Mouse (Mus musculus): ENCODE data around the gene Ppm1h.

Ppm1h gene

DNA sequence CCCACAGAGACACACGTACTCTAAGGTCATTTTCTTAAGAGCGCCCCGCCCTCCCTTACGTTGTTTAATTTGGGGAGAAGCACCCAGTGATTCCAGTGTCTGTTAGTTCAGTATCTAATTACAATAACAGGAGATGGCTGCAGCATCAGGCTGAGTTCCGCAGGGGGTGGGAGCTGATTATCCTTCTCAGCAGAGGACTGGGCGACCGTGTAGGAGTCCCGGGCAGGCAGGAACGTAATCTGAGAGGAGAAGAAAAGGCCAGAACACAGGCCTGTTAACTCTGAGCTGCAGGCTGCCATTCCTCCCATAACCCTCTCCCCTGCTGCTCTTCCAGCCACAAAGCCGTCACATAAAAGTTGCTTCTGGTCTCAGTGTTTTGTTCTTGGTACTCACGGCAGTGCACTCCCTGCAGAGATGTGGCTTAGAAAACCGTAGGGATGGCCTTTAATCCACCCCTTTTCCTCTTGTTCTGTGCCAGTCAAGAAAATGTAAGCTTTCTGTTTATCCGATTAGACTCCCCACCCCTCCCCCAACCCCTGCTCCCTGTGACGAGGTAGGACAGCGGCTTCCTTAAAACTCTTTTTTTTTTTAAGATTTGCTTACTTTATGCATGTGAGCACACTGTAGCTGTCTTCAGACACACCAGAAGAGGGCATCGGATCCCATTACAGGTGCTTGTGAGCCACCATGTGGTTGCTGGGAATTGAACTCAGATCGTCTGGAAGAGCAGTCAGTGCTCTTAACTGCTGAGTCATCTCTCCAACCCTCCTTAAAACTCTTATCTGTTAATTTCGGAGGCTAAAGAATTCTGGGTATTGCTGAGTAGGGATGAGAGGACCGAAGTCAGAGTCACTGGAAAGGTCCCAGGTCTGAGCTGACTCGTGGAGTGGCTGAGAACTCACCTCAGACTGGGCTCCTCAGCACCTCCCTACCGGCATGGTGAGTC is 113.7 kb downstream of the Ppm1h start:
- in situ Hi-C loops (cut with MboI; ENCODE audit: low pct_unique_long_range_greater_than_20kb in 1 of 2, low sequenced_read_pairs in 2 of 2, unreplicated experiment in 1 of 2) = loop anchor here (10.0 to 25.0 kb wide), 2 partner anchors 230 to 237 kb away; no protein-coding TSS in a partner anchor

DNA sequence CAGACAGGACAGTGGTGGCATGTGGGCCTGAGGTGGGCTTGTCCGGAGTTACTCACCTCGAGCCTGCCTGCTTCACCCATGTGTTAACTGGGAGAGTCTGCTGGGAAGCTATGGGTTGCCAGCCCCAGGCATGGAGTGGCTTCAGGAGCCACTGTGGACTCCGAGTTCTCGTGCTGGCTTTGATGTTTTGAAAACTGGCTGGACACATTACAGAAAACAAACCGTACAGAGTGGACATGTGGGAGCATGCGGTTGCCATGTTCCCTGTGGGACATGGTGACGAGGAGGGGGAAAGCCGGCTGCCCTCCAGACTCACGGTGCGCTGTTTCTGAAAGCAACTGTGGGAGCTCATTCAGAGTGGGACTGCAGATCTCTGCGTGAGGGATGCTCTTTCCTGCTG is 114.6 kb downstream of the Ppm1h start:
- in situ Hi-C loops (cut with MboI; ENCODE audit: low pct_unique_long_range_greater_than_20kb in 1 of 2, low sequenced_read_pairs in 2 of 2, unreplicated experiment in 1 of 2) = loop anchor here (10.0 to 25.0 kb wide), 2 partner anchors 231 to 238 kb away; no protein-coding TSS in a partner anchor

DNA sequence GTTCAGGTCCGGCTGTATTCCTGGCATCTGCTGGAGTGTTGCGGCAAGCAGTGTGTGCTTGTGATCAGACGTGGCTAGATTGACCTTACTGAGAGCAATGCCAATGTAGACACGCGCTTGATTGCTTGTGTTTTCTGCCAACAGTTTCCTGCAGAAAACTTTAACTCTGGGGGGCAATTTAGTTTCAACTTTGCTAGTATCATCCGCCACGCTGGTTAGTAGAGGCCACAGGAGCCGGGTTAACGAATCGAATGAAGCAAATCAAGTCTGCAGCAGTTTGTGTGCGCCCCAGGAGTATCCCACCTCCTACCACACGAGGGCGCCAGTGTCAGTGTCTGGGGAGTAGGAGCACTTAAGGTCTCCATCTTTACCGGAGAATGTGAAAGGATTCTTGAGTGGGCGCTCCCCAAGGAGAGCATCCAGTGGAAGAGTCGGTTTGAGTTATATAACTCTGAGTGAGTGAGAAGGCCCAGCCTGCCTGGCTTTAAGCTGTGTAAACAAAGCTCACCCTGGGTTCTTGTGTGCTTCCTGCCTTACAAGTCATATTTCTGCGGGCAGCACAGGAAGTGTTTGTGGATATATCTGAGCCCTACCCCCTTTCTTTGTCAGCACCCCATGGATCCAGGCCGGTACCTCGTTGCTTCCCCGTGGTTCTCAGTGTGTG is 115.8 kb downstream of the Ppm1h start:
- in situ Hi-C loops (cut with MboI; ENCODE audit: low pct_unique_long_range_greater_than_20kb in 1 of 2, low sequenced_read_pairs in 2 of 2, unreplicated experiment in 1 of 2) = loop anchor here (10.0 to 25.0 kb wide), 2 partner anchors 232 to 240 kb away; no protein-coding TSS in a partner anchor

DNA sequence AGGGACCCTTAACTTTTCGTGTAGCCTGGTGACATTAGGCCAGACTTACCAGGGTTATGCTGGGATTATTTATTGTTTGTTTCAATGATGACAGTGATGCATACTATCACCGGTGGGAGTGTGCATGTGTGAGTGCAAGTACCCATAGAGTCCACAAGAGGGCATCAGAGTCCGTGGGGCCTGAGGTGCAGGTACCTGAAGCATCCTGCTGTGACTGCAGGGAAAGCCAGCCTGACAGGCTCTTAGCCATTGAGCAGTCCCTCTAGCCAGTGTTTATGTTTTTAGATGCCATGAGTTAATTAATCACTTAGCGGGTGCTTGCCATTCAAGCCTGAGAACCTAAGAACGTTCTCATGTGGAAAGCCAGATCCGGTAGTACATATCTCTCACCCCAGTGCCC is 119.4 kb downstream of the Ppm1h start:
- in situ Hi-C loops (cut with MboI; ENCODE audit: low pct_unique_long_range_greater_than_20kb in 1 of 2, low sequenced_read_pairs in 2 of 2, unreplicated experiment in 1 of 2) = loop anchor here (10.0 to 25.0 kb wide), 2 partner anchors 236 to 243 kb away; no protein-coding TSS in a partner anchor

DNA sequence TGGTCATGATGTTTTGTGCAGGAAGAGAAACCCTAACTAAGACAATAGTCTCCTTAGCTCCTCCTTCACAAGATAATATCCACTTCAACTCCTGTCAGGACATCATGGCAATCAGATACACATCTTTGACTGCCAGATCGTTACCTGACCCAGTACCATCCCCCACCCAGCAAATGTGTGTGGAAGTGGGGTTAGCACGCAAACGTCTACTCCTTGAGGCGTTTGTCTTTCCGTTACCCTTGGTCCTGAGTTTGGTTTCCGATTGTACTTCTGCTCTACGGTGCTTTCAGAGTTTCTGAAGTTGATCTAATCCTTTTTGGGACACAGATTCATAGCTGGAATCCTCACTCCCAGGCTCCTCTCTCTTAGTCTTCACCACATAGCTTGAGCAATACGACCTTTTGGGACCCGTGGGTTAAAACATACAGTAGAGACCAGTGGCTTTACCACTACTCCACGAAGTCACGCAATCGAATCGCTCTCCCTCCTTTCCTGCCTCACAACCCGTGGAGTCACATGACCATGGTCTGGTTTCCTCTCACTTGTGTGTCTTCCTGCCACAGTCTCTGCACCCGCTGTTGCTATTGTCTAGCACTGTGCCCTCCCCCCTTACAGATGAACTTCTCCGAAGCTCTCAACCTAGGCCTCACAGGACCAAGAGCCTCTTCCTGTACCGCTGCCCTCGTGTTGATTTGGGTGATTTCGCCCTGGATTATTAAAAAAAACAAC is 121.6 kb downstream of the Ppm1h start:
- in situ Hi-C loops (cut with MboI; ENCODE audit: low pct_unique_long_range_greater_than_20kb in 1 of 2, low sequenced_read_pairs in 2 of 2, unreplicated experiment in 1 of 2) = loop anchor here (10.0 kb wide), 2 partner anchors 205 to 295 kb away; no protein-coding TSS in a partner anchor

DNA sequence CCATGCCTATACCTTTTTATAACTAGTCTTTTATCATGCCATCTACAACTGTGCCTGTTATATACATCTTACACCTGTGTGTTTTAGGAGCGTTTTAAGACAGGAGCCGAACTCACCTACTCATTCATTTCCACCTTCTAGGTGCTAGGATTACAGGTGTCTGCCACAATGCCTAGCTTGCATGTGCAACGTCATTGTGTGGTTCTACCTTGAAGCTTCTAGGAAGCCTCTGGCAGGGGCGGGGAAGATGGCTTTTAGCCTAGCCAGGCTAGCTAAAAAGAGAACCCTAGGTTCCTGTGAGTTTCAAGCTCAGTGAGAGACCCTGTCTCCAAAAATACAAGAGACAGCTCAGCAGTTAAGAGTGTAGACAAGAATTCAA is 122.2 kb downstream of the Ppm1h start:
- in situ Hi-C loops (cut with MboI; ENCODE audit: low pct_unique_long_range_greater_than_20kb in 1 of 2, low sequenced_read_pairs in 2 of 2, unreplicated experiment in 1 of 2) = loop anchor here (10.0 kb wide), 2 partner anchors 204 to 294 kb away; no protein-coding TSS in a partner anchor

DNA sequence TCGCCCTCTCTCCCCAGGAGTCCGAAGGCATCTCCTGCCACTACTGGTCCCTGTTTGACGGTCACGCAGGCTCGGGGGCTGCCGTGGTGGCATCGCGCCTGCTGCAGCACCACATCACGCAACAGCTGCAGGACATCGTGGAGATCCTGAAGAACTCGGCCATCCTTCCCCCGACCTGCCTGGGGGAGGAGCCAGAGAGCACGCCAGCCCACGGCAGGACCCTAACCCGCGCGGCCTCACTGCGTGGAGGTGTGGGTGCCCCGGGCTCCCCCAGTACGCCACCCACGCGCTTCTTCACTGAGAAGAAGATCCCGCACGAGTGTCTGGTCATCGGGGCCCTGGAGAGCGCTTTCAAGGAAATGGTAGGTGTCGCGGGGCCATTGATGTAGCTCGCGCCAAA is 123.7 kb downstream of the Ppm1h start:
- in situ Hi-C loops (cut with MboI; ENCODE audit: low pct_unique_long_range_greater_than_20kb in 1 of 2, low sequenced_read_pairs in 2 of 2, unreplicated experiment in 1 of 2) = loop anchor here (10.0 kb wide), 2 partner anchors 203 to 293 kb away; no protein-coding TSS in a partner anchor

DNA sequence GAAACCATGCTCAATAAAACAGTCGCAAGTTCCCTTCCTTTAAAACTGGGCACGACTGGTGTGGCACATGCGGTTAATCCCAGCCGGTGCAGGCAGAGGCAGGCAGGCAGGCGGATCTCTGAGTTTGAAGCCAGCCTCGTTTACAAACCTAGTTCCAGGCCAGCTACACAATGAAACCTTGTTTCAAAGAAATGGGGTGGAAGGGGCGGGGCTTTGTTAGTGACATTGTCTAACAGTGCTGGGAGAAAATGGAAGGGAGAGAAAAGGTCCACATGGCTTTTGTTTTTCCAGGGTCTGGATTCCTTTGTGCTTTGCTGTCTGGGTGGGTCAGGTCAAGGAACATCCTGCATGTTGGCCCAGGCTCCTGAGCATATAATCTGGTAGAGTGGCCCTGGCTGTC is 124.3 kb downstream of the Ppm1h start:
- in situ Hi-C loops (cut with MboI; ENCODE audit: low pct_unique_long_range_greater_than_20kb in 1 of 2, low sequenced_read_pairs in 2 of 2, unreplicated experiment in 1 of 2) = loop anchor here (10.0 kb wide), 2 partner anchors 202 to 292 kb away; no protein-coding TSS in a partner anchor

DNA sequence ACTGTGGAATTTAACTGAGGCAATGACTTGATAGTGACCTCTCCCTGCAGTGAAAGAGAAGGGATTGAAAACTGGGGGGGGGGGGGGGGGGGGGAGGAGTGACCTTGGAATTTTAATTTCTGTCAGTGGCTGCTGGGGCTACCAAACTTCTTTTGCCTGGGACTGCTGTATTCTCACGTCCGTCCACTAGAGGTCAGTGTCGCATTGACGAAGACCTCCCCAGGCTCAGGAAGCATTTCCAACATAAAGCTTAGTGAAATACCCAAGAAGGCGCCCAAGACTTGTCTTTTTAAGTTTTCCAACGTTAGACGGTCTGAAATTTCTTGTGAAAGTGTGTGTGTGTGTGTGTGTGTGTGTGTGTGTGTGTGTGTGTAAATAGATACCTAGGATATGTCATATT is 125.3 kb downstream of the Ppm1h start:
- in situ Hi-C loops (cut with MboI; ENCODE audit: low pct_unique_long_range_greater_than_20kb in 1 of 2, low sequenced_read_pairs in 2 of 2, unreplicated experiment in 1 of 2) = loop anchor here (10.0 kb wide), 2 partner anchors 201 to 291 kb away; no protein-coding TSS in a partner anchor

DNA sequence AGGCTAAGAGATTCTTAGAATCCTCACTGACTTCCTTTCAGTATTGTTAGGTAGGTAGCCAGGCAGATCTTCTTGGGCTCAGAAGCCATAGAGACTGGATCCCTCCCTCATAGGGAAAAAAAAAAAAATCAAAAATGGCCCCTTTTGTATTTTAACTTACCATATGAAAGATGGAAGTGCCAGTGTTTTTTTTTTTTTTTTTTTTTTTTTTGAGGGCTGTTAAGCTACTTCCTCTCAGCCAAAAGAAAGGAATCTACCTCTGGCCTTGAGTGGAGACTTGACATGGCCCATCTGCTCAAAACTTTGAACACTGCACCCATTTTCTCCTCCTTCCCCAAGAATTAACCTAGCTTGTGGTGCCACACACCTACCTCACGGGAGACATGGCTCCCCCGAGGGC is 127.3 kb downstream of the Ppm1h start:
- in situ Hi-C loops (cut with MboI; ENCODE audit: low pct_unique_long_range_greater_than_20kb in 1 of 2, low sequenced_read_pairs in 2 of 2, unreplicated experiment in 1 of 2) = loop anchor here (10.0 kb wide), 2 partner anchors 199 to 289 kb away; no protein-coding TSS in a partner anchor

DNA sequence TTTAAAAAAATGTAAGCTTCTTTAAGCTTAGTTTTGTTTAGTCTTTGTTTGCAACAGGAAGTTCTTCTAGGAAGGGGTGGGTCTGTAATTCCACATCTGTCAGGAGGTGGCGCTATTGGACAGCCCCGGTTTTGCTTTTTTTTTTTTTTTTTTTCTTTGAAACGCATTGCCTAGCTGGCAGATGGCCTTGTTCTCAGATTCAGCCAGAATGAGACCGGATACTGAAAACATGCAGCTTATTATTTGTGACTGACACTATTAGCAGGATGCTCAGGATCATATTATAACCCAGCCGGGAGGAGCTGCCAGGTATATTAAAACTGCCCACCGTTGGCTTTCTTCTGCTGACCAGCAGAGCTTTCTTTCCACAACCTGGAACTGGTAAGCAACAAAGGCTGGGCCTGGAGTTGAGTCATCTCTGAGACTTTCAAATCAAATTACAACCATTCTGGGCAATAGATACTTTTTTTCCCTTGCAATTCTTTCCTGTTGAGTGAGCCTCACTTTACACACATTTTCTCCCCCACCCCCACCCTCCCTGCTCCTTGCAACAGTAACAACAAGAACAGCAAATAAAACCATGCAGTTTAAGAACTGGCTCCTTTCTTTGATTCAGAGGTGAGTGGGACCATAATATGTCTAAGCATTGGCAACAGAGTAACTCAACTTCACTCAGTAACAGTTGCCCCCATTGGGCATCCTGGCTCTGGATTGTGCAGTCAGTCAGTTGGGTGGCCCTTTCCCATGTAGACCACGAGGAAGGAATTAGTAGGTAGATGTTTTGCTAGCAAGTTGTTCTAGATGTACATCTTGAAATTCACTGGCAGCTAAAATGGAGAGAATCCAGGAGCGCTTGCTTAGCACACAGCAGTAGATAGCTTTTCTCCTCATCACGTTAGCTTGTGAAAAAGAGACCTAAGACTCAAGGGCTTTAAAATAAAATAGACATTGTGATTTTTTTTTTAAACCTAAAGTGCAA is 128.9 kb downstream of the Ppm1h start:
- in situ Hi-C loops (cut with MboI; ENCODE audit: low pct_unique_long_range_greater_than_20kb in 1 of 2, low sequenced_read_pairs in 2 of 2, unreplicated experiment in 1 of 2) = loop anchor here (10.0 kb wide), 2 partner anchors 197 to 287 kb away; no protein-coding TSS in a partner anchor

DNA sequence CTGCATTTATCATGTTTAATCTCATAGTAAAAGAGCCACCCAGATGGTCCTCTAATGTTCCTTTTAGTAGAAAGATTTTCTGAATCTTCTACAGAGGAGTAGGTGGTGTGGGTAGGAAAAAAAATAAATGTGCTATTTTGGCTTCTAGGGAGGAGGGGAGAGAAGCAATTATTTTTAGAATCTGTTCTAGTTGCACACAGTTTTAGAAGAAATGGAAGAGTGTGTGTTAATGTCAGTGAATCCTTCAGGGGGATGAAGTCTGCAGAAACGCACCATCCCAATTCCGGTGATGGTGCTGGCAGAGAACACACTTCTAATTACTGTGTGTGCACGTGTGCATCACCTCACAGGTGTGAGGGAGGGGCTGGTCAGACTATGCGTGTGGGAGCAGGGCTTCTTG is 129.6 kb downstream of the Ppm1h start:
- in situ Hi-C loops (cut with MboI; ENCODE audit: low pct_unique_long_range_greater_than_20kb in 1 of 2, low sequenced_read_pairs in 2 of 2, unreplicated experiment in 1 of 2) = loop anchor here (10.0 kb wide), 2 partner anchors 197 to 287 kb away; no protein-coding TSS in a partner anchor

DNA sequence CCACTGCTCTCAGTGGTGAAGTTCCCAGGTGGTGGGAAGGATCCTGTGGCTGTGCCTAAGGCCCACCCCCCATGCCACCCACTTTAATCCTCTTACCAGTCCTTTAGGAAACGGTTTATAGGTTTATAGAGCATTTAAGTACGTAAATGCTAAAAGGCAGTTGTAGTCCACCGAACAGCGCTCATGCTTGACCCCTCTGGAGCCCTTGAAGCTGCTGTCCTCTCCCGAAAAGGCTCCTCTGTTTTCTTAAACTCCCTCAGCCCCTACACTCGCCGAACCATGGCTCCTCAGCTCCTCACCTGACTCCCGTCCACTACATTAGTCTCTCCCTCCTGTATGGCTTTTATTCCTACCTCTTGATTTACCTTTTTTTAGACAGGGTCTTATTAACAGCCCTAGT is 131.3 kb downstream of the Ppm1h start:
- in situ Hi-C loops (cut with MboI; ENCODE audit: low pct_unique_long_range_greater_than_20kb in 1 of 2, low sequenced_read_pairs in 2 of 2, unreplicated experiment in 1 of 2) = loop anchor here (10.0 kb wide), 2 partner anchors 195 to 285 kb away; no protein-coding TSS in a partner anchor

DNA sequence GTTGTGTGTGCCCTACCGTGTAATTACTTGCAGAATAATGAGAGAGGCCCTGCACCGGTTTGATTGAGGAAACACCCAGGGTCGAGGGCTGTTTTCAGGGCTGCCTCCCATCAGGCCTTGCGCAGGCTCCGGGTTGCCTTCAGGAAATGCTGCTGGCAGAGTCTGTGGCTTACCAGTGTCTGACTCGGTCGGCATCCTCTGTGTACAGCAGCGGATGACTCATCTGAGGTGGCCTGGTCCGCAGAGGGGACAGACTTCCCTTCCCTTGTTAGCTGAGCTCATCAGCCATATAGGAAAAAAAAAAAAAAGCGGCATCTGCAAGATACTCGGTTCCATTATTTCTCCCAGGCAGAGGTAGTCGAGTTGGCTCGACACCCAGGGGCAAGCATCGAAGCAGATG is 136.5 kb downstream of the Ppm1h start:
- in situ Hi-C loops (cut with MboI; ENCODE audit: low pct_unique_long_range_greater_than_20kb in 1 of 2, low sequenced_read_pairs in 2 of 2, unreplicated experiment in 1 of 2) = no loop called here

DNA sequence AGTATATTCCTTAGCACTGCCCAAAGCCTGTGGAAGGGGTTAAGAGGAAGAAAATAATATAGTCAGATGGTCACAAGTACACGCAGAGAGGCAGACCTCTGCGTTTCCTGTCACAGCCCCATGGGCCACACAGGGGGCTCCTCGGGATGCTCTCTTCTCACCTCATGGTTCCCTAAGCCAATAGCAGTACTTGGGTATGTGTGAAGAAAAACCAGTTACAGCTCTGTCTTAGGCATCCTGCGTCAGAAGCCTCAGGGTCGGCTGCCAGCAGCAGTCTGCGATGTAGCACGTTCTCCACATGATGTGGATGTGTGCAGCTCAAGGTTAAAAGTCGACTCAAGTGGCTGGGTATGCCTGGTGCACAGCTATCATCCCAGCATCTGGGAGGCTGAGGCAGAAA is 139.2 kb downstream of the Ppm1h start:
- in situ Hi-C loops (cut with MboI; ENCODE audit: low pct_unique_long_range_greater_than_20kb in 1 of 2, low sequenced_read_pairs in 2 of 2, unreplicated experiment in 1 of 2) = no loop called here

DNA sequence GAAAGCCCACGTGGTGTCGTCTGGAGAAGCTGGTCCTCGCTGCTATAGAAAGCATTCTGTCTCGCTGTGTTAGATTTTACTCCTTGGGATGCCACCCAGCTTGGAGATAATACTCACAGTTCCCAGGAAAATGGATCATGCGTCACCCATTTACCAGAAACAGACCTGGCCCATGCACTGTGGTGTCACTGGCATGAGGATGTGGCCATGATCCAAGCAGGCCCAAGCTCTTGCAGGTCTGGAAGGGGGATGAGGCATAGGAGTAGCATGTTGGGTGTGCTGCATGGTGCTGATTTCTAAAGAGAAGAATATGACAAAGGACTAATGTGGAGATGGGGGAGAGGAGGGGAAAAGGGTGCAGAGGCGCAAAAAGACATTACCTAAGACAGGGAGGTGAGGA is 141.2 kb downstream of the Ppm1h start:
- in situ Hi-C loops (cut with MboI; ENCODE audit: low pct_unique_long_range_greater_than_20kb in 1 of 2, low sequenced_read_pairs in 2 of 2, unreplicated experiment in 1 of 2) = no loop called here

DNA sequence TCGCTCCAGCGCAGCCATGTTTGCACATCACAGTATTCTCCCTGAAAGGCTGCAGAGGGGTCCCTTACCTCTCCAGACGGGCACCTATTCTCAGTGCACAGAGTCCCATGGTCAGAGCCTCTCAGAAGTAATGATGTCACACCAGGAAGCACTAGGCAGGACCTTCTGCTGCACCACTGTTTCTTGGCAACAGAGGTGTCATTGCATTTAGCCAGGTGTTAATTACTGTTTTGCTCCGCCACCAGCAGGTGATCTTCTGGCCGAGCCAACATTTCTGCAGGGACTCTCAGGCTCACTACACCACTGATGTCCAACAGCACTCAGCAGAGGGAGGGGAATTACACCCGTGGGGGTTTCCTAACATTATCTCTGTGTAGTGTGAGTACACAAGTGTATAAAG is 143.0 kb downstream of the Ppm1h start:
- in situ Hi-C loops (cut with MboI; ENCODE audit: low pct_unique_long_range_greater_than_20kb in 1 of 2, low sequenced_read_pairs in 2 of 2, unreplicated experiment in 1 of 2) = no loop called here
